Mouse (Mus musculus) megakaryocyte, embryonic 14.5 days (primary cell): ENCODE measurements around the gene Fez2.

ENCODE experiments used
- FLI1 ChIP-seq: IDR thresholded peaks from 2 replicates; pipeline ENCODE4 v1.6.1; 2012; ENCODE audit warnings: low read length, inconsistent platforms, mixed read lengths
- GATA1 ChIP-seq: IDR thresholded peaks from 3 replicates; pipeline ENCODE4 v1.6.1; 2012; ENCODE audit warnings: mixed read lengths, low read length, inconsistent platforms, borderline replicate concordance

GRCm38 (mm10) chr17:78403804-78404203 lies 14.1 kb downstream of the Fez2 start:
- TF ChIP-seq GATA1 (no peak), FLI1 (no peak)
